Mouse (Mus musculus) forebrain, embryonic 16.5 days (tissue): ENCODE measurements around the gene Zfp536. TPM values are rescaled to one million over a fixed set of nuclear protein-coding genes. Genes with fewer than 3 reads are reported as not detected.

Source experiments
- ATAC-seq: fragments of 200-750 bp; cut with Nextera tagmentation; 2 replicates; pipeline ENCODE4 v1.8.0; 2017; ENCODE audit warnings: mild to moderate bottlenecking, moderate library complexity
- H3K27ac ChIP-seq: fragments of 300-500 bp; sonication (generic); 2 replicates; pipeline ENCODE4 v1.5.1; 2014; ENCODE audit warnings: low read length, control low read depth
- H3K27me3 ChIP-seq: fragments of 300-500 bp; sonication (generic); replicated peaks from 2 replicates; pipeline ENCODE4 v1.6.1; 2014; ENCODE audit warnings: low read length; ENCODE audit not compliant: control insufficient read depth, insufficient read depth
- H3K36me3 ChIP-seq: fragments of 300-500 bp; sonication (generic); 2 replicates; pipeline ENCODE4 v1.6.1; 2014; ENCODE audit not compliant: control insufficient read depth, insufficient read depth
- H3K4me1 ChIP-seq: fragments of 300-500 bp; sonication (generic); replicated peaks from 2 replicates; pipeline ENCODE4 v1.6.1; 2014; ENCODE audit warnings: low read length; ENCODE audit not compliant: control insufficient read depth, insufficient read depth
- H3K4me2 ChIP-seq: fragments of 300-500 bp; sonication (generic); 2 replicates; pipeline ENCODE4 v1.6.1; 2014; ENCODE audit warnings: mild to moderate bottlenecking, low read length, control low read depth
- H3K4me3 ChIP-seq: fragments of 300-500 bp; sonication (generic); replicated peaks from 2 replicates; pipeline ENCODE4 v1.5.1; 2014; ENCODE audit warnings: mild to moderate bottlenecking, low read length, control low read depth
- H3K9ac ChIP-seq: fragments of 300-500 bp; sonication (generic); replicated peaks from 2 replicates; pipeline ENCODE4 v1.6.1; 2014; ENCODE audit warnings: low read depth, low read length, control low read depth
- H3K9me3 ChIP-seq: fragments of 300-500 bp; sonication (generic); 2 replicates; pipeline ENCODE4 v1.6.1; 2016; ENCODE audit warnings: low read length; ENCODE audit not compliant: control insufficient read depth
- WGBS: fragments of 180-500 bp; shearing (Covaris S2); extraction: QIAGEN DNeasy Blood & Tissue Kit; methylation state at CpG from one replicate; pipeline ENCODE4 v1.1.7; 2014; 5-methylcytosine and 5-hydroxymethylcytosine counted together
- polyA plus RNA-seq: library from polyadenylated mRNA; unstranded; fragments of >200 nt; fragmentation: Nextera tagmentation; extraction: Ambion mirVana; gene quantifications from 2 replicates; pipeline ENCODE4 v1.2.1, GENCODE M21; 2015

Zfp536 gene
- polyA plus RNA-seq, 1 experiment from 2014 or later, result 31.1 TPM

DNA sequence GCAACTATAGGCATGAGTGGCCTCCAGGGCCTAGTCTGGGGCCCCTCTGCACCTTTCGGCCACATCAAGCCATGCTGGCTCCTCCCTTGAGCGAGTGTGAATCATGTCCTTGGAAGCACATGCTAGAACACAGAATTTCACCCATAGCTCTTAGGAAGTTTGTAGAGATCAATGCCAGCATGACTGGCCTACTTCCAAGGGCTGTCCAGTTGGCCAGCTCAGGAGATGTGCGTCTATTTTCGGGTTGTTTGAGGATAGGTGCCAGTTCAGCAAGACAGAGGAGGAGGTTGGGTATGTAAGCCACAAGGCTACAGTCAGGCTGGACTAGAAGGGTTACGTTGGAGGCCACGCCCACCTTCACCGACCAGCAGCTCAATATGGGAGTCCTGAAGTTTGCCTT, 201.4 kb downstream of the Zfp536 start:
- Histone ChIP-seq H3K27me3 (no peaks in the 10 kb centered on the region), H3K27ac (no peak overlapping the region), H3K4me3 (no peak overlapping the region), H3K9ac (no peak overlapping the region), H3K9me3 (no peaks in the 10 kb centered on the region), H3K4me2 (no peak overlapping the region), H3K4me1 (peaks cover 5% of the 10 kb centered on the region; the same call in 1 of the 2 replicates), H3K36me3 (peaks cover 3% of the 10 kb centered on the region)
- 92% methylated on average over 7 of the region's 7 CpGs for WGBS
- ATAC-seq, result no peak

DNA sequence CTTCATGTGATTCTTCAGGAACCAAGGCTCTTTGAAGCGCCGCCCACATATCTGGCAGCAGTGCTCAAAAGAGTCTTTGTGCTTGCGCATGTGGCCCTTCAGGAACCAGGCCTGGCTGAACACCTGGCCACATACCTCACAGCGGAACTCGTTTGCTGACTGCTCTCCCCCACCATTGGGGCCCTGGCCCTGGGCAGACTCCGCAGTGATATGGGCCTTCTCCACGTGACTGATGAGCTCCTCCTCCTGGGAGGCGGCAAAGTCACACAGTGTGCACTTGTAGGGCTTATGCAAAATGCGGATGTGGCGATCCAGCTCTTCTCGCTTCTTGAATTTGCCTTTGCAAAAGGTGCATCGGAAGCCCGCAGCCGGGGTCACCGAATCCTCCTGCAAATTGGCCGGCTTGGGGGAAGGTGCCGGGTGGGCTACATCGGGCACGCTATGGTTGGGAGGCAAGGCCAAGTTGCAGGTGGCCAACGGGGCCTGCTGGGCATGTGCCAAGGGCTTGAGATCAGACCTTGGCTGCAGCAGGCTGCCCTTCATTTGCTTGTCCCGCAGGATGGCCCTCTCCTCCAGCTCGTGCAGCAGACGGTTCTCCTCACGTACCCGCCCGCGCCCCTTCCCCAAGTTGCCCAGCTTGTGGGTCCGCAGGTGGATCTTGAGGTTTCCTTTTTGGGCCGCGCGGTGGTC, 204.5 kb downstream of the Zfp536 start:
- Histone ChIP-seq H3K4me2 (no peak overlapping the region), H3K4me3 (no peak overlapping the region), H3K36me3 (peaks cover 3% of the 10 kb centered on the region), H3K27ac (no peak overlapping the region), H3K4me1 (peaks cover 29% of the 10 kb centered on the region), H3K9ac (no peak overlapping the region), H3K27me3 (no peaks in the 10 kb centered on the region), H3K9me3 (no peaks in the 10 kb centered on the region)
- WGBS, result 81% methylated on average over 31 of the region's 31 CpGs
- ATAC-seq, result no peak; the same call in 1 of the 2 replicates

DNA sequence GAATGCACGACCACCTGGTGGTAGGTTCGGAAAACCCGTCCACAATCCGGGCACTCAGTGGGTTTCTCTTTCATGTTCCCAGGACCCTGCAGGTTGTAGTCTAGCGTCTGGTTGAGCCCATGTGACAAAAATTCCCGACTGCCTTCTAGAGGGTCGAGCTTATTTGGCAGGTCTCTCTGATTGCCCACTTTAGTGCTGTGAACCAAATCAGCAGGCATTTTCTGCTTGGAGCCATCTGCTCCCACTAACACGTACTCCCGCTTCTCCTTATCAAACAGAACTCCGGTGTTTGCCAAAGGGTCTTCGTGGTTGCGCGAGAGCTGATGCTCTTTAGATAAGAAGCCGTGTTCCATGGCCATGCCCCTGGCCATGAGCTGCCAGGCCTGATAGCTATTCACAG, 205.4 kb downstream of the Zfp536 start:
- Histone ChIP-seq H3K27ac (no peak overlapping the region), H3K4me1 (peaks cover 36% of the 10 kb centered on the region), H3K4me3 (no peak overlapping the region), H3K4me2 (no peak overlapping the region), H3K9me3 (no peaks in the 10 kb centered on the region), H3K27me3 (no peaks in the 10 kb centered on the region), H3K9ac (no peak overlapping the region), H3K36me3 (peaks cover 3% of the 10 kb centered on the region)
- ATAC-seq, result no peak
- 73% methylated on average over 14 of the region's 14 CpGs for WGBS

DNA sequence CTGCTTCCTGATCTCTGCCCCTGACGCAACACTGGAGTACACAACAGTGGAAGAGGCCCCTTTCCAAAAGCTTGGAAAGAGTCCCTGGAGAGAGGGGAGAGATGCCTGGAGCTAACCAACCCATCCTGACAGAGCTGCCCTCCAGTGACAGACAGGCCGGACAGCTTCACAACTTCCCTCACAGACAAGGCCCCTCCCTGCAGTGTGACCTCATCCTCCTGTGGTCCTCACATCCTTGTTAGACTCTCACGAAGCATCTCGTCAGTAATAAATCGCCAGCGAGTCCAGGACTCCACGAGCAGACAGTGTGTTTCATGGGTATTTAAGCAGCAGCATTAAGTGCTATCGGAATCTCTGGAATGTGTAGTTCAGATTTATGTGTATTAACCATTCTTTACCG, 207.4 kb downstream of the Zfp536 start:
- H3K4me2 ChIP-seq, result peak overlapping the region; percentile 12; the same call in 1 of the 2 replicates
- no peak overlapping the region for H3K27ac ChIP-seq
- no peak; the same call in 1 of the 2 replicates for ATAC-seq
- H3K9me3 ChIP-seq, result no peaks in the 10 kb centered on the region
- H3K9ac ChIP-seq, result no peak overlapping the region
- WGBS, result 12% methylated on average over 9 of the region's 9 CpGs
- H3K27me3 ChIP-seq, result no peaks in the 10 kb centered on the region
- H3K4me3 ChIP-seq, result no peak overlapping the region
- H3K4me1 ChIP-seq, result peaks cover 47% of the 10 kb centered on the region
- peaks cover 3% of the 10 kb centered on the region for H3K36me3 ChIP-seq

DNA sequence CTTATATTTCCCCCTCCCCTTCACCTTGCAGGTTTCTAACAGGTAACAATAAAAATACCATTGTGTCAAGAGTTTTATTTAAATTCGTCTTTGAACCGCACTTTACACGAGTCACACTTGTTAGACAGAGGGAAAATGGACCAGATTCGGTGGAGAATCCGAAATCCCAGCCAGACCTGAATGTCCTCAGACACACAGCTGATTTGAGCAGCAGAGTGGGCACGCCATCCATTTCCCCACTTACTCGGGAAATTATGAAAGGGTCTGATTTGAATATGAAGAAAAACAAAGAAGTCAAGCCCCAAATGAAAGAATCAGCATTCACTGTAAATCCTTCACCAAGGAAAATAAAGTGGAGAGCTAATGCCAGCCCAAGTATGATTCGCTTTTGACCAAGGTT, 208.1 kb downstream of the Zfp536 start:
- Histone ChIP-seq H3K9me3 (no peaks in the 10 kb centered on the region), H3K4me3 (no peak overlapping the region), H3K36me3 (peaks cover 3% of the 10 kb centered on the region), H3K4me1 (peaks cover 53% of the 10 kb centered on the region), H3K4me2 (no peak overlapping the region), H3K27me3 (no peaks in the 10 kb centered on the region), H3K9ac (no peak overlapping the region), H3K27ac (peak overlapping the region; percentile 22; the same call in 1 of the 2 replicates)
- no peak for ATAC-seq
- 21% methylated on average over 8 of the region's 8 CpGs for WGBS

DNA sequence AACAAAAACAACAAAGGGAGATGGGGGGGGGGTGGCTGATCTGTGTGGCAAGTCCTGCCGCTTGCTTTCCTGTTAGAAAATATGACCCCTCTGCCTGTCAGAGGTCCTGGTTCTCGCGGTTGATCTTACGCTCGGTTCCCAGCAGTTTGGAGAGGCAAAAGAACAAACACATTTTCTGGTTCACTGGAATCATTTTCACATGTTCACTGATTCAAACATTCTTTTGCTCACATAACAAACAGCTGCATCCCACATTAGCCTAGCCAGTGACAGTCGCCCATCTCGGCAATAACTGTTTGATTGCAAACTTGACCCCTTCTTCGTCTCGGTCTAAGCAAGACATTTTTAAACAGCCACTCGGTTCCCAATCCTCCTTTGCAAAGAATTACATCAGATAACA, 208.8 kb downstream of the Zfp536 start:
- Histone ChIP-seq H3K4me3 (no peak overlapping the region; the same call in 1 of the 2 replicates), H3K36me3 (peaks cover 2% of the 10 kb centered on the region), H3K9ac (0 out of 2 replicates have a peak overlapping the region, but pooled peaks have one; percentile 23), H3K27me3 (no peaks in the 10 kb centered on the region), H3K4me2 (peak overlapping the region; percentile 36), H3K4me1 (peaks cover 60% of the 10 kb centered on the region), H3K9me3 (no peaks in the 10 kb centered on the region), H3K27ac (0 out of 2 replicates have a peak overlapping the region, but pooled peaks have one; percentile 27)
- no peak for ATAC-seq
- WGBS, result 5% methylated on average over 10 of the region's 10 CpGs

DNA sequence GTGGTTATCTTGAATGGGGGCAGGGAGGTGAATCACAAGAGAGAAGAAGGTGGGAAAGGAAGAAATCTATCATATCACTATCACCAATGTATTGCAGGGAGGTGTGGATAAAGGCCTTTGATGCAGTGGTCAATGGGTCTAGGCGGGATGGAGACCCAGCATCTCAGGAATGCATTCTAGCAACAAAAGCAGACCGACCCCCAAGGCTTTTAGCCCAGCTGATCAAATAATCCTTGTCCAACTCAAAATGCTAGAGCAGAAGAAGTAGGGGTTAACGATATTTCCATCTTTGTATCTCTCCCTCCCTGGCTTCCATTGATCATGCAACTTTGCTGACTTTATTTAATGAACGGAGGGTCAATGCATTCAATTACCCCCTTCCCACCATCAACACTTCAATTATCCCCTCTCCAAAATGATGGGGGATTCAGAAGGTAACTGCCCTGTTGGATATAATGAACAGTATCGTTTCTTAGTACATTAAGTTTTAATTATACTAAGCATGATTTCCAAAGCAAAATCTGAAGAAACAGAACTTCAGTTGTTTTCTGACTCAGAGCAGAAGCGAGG, 209.5 kb downstream of the Zfp536 start:
- 7% methylated on average over 6 of the region's 6 CpGs for WGBS
- peak overlapping the region; percentile 58 for H3K27ac ChIP-seq

DNA sequence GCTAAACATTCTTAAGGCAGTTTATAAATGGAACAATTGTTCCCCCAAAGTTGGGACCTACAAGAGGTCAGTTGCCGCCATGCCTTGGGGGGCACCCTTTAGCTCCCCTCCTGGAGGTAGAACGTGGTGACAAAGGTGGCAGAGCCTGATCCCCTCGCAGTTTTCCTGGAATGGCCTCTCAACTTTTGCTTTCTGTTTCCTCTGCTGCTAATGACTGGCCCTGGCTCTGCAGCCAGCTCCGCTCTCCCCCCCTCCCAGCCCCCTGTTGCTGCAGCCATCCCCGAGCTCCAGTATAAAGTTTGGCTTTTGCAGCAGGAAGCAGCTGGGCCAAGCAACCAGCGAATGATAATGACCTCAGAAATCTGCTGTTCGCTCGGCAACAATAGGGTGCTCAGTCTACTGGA, 210.3 kb downstream of the Zfp536 start:
- H3K9ac ChIP-seq, result no peak overlapping the region; the same call in 1 of the 2 replicates
- H3K4me2 ChIP-seq, result peak overlapping the region; percentile 45
- H3K4me1 ChIP-seq, result peaks cover 58% of the 10 kb centered on the region
- 5% methylated on average over 8 of the region's 8 CpGs for WGBS
- no peaks in the 10 kb centered on the region for H3K36me3 ChIP-seq
- peak; percentile 57 for ATAC-seq
- H3K27ac ChIP-seq, result peak overlapping the region; percentile 38; the same call in 1 of the 2 replicates
- H3K27me3 ChIP-seq, result no peaks in the 10 kb centered on the region
- no peak overlapping the region for H3K4me3 ChIP-seq
- no peaks in the 10 kb centered on the region for H3K9me3 ChIP-seq

More for the DNA sequence above, 209.5 kb downstream of the Zfp536 start:
- Histone ChIP-seq H3K36me3 (no peaks in the 10 kb centered on the region), H3K4me1 (peaks cover 60% of the 10 kb centered on the region), H3K9me3 (no peaks in the 10 kb centered on the region), H3K4me2 (peak overlapping the region; percentile 36), H3K27me3 (no peaks in the 10 kb centered on the region), H3K9ac (no peak overlapping the region), H3K4me3 (no peak overlapping the region)
- ATAC-seq, result no peak

DNA sequence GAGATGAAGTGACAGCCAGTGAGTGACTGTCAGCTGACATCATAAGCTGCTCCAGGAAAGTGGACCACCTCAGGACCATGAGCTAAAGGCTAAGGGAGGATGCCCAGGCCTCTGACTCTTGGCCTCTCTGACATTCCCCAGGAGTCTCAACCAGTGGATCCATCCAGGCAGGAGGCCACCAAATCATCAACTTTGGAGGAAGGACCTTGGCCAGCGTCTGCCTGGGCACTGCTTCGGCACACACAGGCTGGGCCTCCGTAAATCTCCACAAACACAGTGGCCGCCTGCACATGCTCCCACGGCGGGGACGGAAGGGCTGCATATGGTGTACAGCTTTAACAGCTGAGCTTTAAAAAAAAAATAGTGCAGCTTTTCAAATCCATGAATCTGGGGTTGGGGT, 210.9 kb downstream of the Zfp536 start:
- peak overlapping the region; percentile 45 for H3K4me2 ChIP-seq
- no peaks in the 10 kb centered on the region for H3K9me3 ChIP-seq
- peak overlapping the region; percentile 20; the same call in 1 of the 2 replicates for H3K27ac ChIP-seq
- H3K27me3 ChIP-seq, result no peaks in the 10 kb centered on the region
- no peak overlapping the region for H3K9ac ChIP-seq
- H3K4me3 ChIP-seq, result no peak overlapping the region
- peak; percentile 30; the same call in 1 of the 2 replicates for ATAC-seq
- 20% methylated on average over 7 of the region's 7 CpGs for WGBS
- no peaks in the 10 kb centered on the region for H3K36me3 ChIP-seq
- H3K4me1 ChIP-seq, result peaks cover 56% of the 10 kb centered on the region
